Mouse (Mus musculus) heart, embryonic 16.5 days (tissue): ENCODE data around the gene Zkscan6. TPM values are rescaled to one million over a fixed set of nuclear protein-coding genes. Genes with fewer than 3 reads are reported as not detected.

Source experiments
- ATAC-seq: fragments of 200-750 bp; cut with Nextera tagmentation; replicated peaks from 2 replicates; pipeline ENCODE4 v1.8.0; 2017; ENCODE audit warnings: moderate number of reproducible peaks; ENCODE audit not compliant: insufficient read depth, low FRiP score; ENCODE audit errors: extremely low read depth
- H3K27ac ChIP-seq: fragments of 300-500 bp; sonication (generic); 2 replicates; pipeline ENCODE4 v1.5.1; 2014; ENCODE audit warnings: mild to moderate bottlenecking, low read length, control low read depth, moderate library complexity
- H3K27me3 ChIP-seq: fragments of 300-500 bp; sonication (generic); 2 replicates; pipeline ENCODE4 v1.6.1; 2014; ENCODE audit warnings: low read length, mixed read lengths; ENCODE audit not compliant: control insufficient read depth, insufficient read depth
- H3K36me3 ChIP-seq: fragments of 300-500 bp; sonication (generic); 2 replicates; pipeline ENCODE4 v1.6.1; 2014; ENCODE audit not compliant: control insufficient read depth, insufficient read depth
- H3K4me1 ChIP-seq: fragments of 300-500 bp; sonication (generic); 2 replicates; pipeline ENCODE4 v1.6.1; 2014; ENCODE audit warnings: low read length, mixed read lengths; ENCODE audit not compliant: control insufficient read depth, insufficient read depth
- H3K4me2 ChIP-seq: fragments of 300-500 bp; sonication (generic); 2 replicates; pipeline ENCODE4 v1.6.1; 2014; ENCODE audit warnings: low read depth, mild to moderate bottlenecking, control low read depth, low read length
- H3K4me3 ChIP-seq: fragments of 300-500 bp; sonication (generic); 2 replicates; pipeline ENCODE4 v1.5.1; 2014; ENCODE audit warnings: mild to moderate bottlenecking, control low read depth, low read length
- H3K9ac ChIP-seq: fragments of 300-500 bp; sonication (generic); 2 replicates; pipeline ENCODE4 v1.6.1; 2014; ENCODE audit warnings: low read length, control low read depth
- H3K9me3 ChIP-seq: fragments of 300-500 bp; sonication (generic); replicated peaks from 2 replicates; pipeline ENCODE4 v1.6.1; 2016; ENCODE audit warnings: low read length; ENCODE audit not compliant: control insufficient read depth
- WGBS: fragments of 180-500 bp; shearing (Covaris S2); extraction: QIAGEN DNeasy Blood & Tissue Kit; methylation state at CpG from one replicate; pipeline ENCODE4 v1.1.7; 2014; 5-methylcytosine and 5-hydroxymethylcytosine counted together
- polyA plus RNA-seq: library from polyadenylated mRNA; unstranded; fragments of >200 nt; fragmentation: Nextera tagmentation; extraction: Ambion mirVana; gene quantifications from 2 replicates; pipeline ENCODE4 v1.2.1, GENCODE M21; 2015

Gene Zkscan6
- polyA plus RNA-seq, 1 experiment from 2014 or later: 12.8 TPM

DNA sequence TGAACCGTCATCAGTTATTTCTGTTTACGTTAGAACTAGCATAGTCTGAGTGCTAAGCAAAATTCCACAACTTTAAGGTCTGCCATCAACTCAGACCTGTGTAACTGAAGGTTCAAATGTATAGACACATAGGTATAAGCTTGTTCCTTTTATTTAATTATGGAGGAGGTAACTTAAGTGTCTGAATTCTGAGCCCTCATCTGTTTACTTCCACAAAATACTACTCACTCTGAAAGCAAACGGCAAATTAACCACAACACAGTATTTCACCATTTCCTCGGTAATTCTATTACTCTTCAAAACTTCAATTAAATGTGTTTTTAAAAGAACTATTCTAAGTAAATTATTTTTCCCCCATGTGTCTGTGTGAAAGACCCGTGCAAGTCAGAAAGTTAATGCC, 29.2 kb upstream of the Zkscan6 start:
- H3K4me2 ChIP-seq: no peak overlapping the region
- H3K27me3 ChIP-seq: no peaks in the 10 kb centered on the region
- 60% methylated on average over 5 of the region's 5 CpGs for WGBS
- no peaks in the 10 kb centered on the region for H3K36me3 ChIP-seq
- no peaks in the 10 kb centered on the region for H3K9me3 ChIP-seq
- H3K4me1 ChIP-seq: peaks cover 38% of the 10 kb centered on the region
- ATAC-seq: no peak
- no peak overlapping the region for H3K27ac ChIP-seq
- H3K4me3 ChIP-seq: no peak overlapping the region
- H3K9ac ChIP-seq: no peak overlapping the region

DNA sequence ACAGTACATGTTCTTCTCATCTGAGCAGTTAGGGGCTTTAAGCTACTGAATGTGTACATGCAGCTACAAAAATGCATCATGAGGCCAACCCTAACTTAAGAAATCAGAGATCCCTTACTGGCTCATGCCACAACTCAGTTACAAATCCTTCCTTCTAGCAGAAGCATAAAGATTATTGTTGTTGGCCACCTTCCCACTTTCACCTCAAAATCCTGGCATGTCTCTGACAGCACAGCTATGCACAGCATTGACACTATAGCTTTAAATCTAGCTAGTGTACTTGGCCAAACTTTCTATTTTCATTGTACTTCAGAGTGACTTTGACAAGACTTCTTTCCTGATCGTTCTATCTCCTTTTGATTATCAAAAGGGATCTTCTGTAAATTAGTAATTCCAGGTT, 27.9 kb upstream of the Zkscan6 start:
- H3K4me2 ChIP-seq: no peak overlapping the region
- 18% methylated on average over 1 of the region's 1 CpGs for WGBS

DNA sequence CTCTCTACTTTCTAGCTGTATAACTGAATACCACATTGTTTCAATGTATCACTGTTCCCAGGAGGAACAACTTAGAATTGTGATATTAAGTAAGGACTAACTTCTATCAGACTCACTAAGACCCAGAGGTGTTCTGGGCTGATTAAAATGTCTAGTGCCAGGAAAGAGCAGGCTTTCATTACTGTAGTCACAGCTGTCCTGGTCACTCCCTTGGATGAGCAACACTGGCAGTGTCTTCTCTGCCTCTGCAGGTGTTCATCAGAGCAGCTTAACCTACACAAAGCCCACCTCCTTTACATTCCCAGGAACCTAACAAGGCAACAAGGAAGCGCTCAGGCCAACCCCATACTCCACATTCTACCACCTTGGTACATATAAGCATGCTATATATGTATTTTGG, 27.4 kb upstream of the Zkscan6 start:
- Histone ChIP-seq H3K9me3 (no peaks in the 10 kb centered on the region), H3K27me3 (no peaks in the 10 kb centered on the region), H3K27ac (peak overlapping the region; percentile 19; the same call in 1 of the 2 replicates), H3K4me1 (peaks cover 32% of the 10 kb centered on the region), H3K9ac (no peak overlapping the region), H3K4me2 (no peak overlapping the region), H3K36me3 (no peaks in the 10 kb centered on the region), H3K4me3 (no peak overlapping the region)
- no peak for ATAC-seq
- WGBS: 100% methylated on average over 1 of the region's 1 CpGs

More for the DNA sequence above, 27.9 kb upstream of the Zkscan6 start:
- H3K9ac ChIP-seq: no peak overlapping the region
- H3K36me3 ChIP-seq: no peaks in the 10 kb centered on the region
- no peaks in the 10 kb centered on the region for H3K27me3 ChIP-seq
- no peak for ATAC-seq
- H3K27ac ChIP-seq: no peak overlapping the region
- H3K4me3 ChIP-seq: no peak overlapping the region
- no peaks in the 10 kb centered on the region for H3K9me3 ChIP-seq
- peaks cover 32% of the 10 kb centered on the region for H3K4me1 ChIP-seq

DNA sequence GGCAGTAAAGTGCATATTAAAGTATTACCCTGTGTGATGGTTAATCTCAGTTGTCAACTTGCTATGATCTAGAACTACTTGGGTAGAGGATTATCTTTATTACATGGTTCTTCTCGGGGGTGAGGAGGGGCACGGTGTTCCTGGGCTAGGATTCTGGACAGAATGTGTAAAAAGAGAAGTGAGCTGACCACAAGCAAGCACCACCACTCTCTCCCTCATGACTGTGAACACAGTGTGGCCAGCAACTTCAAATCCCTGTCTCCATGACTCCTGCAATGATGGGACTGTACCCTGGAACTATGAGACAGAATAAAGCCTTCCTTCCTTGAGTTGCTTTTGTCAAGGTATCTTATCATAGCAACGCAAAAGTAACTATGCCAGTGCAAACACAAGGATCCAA, 25.4 kb upstream of the Zkscan6 start:
- 69% methylated on average over 3 of the region's 3 CpGs for WGBS
- Histone ChIP-seq H3K36me3 (no peaks in the 10 kb centered on the region), H3K9me3 (no peaks in the 10 kb centered on the region), H3K4me2 (no peak overlapping the region), H3K27ac (no peak overlapping the region), H3K4me3 (no peak overlapping the region), H3K9ac (no peak overlapping the region), H3K4me1 (peaks cover 37% of the 10 kb centered on the region), H3K27me3 (no peaks in the 10 kb centered on the region)
- ATAC-seq: no peak

DNA sequence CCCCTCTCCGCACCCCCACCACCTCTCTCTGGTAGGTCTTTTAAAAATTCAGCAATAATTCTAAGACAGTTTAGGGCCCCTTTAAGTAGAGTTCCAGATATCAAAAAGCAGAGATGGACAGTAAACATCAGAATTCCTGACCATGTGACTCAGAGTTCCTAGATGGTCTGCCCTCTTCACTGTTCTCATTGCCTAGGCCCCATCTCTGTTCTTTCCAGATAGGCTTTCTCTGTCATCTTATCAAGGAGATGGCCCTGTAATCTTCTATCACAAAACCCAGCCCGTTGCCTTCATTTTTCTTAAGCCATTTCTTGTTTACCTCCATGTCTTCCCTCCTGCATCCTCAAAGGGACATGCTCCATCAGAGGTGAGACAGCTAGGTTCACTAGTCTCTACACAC, 20.8 kb upstream of the Zkscan6 start:
- Histone ChIP-seq H3K4me2 (peak overlapping the region; percentile 33; the same call in 1 of the 2 replicates), H3K27me3 (no peaks in the 10 kb centered on the region), H3K9ac (no peak overlapping the region), H3K27ac (no peak overlapping the region), H3K9me3 (no peaks in the 10 kb centered on the region), H3K4me1 (peaks cover 13% of the 10 kb centered on the region), H3K4me3 (no peak overlapping the region), H3K36me3 (no peaks in the 10 kb centered on the region)
- no peak for ATAC-seq
- WGBS: 67% methylated on average over 2 of the region's 2 CpGs

DNA sequence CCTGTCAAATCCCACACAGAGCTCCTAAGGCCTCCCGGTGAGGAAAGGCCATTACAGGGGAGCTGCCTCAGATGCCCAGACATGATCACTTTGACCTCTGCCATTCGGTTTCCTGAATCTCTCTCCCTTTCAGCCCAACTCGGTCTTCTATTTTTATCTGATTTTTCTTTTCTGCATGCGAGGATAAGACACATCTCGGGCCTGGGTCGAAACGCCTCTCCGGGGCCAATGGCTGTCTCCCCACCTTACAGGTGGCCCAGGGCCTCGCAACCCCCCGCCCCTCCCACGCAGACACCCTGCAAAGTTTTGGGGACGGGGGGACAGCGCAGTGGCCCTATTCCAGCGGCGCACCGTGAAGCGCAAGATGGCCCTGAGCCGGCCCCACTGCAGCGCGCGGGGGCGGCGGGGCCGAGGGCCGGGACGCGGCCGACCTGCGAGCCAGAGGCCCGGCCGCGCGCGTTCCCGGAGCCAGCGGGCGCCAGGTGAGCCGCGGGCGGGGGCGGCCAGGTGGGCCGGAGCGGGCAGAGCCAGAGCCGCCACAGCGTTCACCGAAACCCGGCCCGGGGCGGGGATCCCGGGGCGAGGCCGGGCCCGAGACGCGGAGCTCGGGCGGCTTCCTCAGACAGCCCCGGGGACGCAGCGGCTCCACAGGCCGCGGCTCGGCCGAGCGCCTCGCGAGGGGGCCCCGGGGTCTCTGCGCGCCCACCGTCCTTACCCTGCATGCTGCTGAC, 19.4 kb upstream of the Zkscan6 start:
- Histone ChIP-seq H3K36me3 (no peaks in the 10 kb centered on the region), H3K27me3 (no peaks in the 10 kb centered on the region), H3K4me1 (peaks cover 10% of the 10 kb centered on the region), H3K9me3 (no peaks in the 10 kb centered on the region), H3K4me3 (peak overlapping the region; percentile 92), H3K9ac (peak overlapping the region; percentile 98), H3K4me2 (peak overlapping the region; percentile 85), H3K27ac (peak overlapping the region; percentile 87)
- ATAC-seq: peak; percentile 84
- under 1% methylated on average over 66 of the region's 71 CpGs for WGBS

DNA sequence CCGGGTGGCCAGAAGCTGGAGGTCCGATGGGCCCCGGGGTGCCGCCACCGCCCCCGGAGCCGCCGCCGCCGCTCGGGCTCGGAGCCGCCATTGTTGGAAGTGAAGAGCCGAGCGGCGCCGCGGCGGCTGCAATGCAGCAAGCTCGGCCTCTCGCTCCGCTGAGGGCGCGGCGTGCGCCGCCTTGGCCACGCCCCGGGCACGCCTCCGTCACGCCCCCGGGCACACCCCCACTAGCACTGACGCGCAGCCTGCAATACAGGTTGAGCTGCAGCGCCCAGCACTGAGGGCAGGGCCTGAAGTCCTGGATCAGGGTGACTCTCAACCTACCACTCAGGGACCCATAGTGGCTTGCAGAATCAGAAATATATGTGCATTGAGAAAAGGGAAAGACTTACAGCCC, 18.8 kb upstream of the Zkscan6 start, which contains the start of gene Map2k4:
TSS of gene Map2k4 (minus strand) at position 144 of the 400 bp plus-strand sequence.
- ATAC-seq: peak; percentile 99
- H3K4me3 ChIP-seq: peak within 1 kb of the TSS; percentile 92
- no peaks in the 10 kb centered on the region for H3K9me3 ChIP-seq
- H3K36me3 ChIP-seq: no peaks in the 10 kb centered on the region
- WGBS: 2% methylated on average over 34 of the region's 36 CpGs
- H3K27ac ChIP-seq: peak within 1 kb of the TSS; percentile 87
- no peaks in the 10 kb centered on the region for H3K27me3 ChIP-seq
- peak within 1 kb of the TSS; percentile 85 for H3K4me2 ChIP-seq
- peak within 1 kb of the TSS; percentile 98 for H3K9ac ChIP-seq
- peaks cover 10% of the 10 kb centered on the region for H3K4me1 ChIP-seq

DNA sequence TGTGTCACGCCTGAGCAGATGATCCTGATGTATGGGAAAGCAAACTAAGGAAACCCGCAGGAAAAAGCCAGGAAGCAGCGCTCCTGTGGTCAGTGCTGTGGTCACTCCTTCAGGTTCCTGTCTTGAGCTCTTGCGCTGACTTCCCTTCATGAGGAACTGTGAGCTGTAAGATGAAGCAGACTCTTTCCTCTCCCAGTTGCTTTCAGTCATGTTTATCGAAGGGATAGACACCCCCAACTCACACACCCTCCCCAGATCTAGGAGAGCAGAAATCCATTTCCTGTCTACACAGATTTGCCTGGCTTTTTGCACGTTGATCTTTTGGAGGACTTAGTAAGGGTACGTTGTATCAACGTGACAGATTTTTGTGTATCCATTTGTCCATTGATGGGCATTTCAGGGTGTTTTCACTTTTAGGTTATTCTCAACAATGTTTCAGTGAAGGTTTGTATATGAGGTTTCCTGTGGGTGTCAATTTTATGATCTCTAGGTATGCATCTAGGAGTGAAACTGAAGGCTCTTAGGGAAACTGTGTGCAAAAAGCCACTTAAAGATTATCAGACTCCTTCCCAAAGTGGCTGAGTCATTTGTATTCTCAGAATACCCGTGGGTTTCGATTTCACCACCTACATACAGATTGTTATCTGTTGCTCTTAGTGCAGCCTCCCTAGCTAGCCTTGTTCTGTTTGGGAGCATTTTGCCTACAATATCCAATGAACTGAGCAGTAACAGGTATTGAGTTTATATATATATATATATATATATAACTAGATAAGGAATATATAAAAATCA, 12.4 kb upstream of the Zkscan6 start:
- no peak for ATAC-seq
- 50% methylated on average over 10 of the region's 10 CpGs for WGBS
- Histone ChIP-seq H3K4me3 (no peak overlapping the region), H3K36me3 (no peaks in the 10 kb centered on the region), H3K4me2 (peak overlapping the region; percentile 23; the same call in 1 of the 2 replicates), H3K27ac (no peak overlapping the region), H3K9me3 (peaks cover 2% of the 10 kb centered on the region; the same call in 1 of the 2 replicates), H3K4me1 (no peaks in the 10 kb centered on the region), H3K9ac (no peak overlapping the region), H3K27me3 (no peaks in the 10 kb centered on the region)

DNA sequence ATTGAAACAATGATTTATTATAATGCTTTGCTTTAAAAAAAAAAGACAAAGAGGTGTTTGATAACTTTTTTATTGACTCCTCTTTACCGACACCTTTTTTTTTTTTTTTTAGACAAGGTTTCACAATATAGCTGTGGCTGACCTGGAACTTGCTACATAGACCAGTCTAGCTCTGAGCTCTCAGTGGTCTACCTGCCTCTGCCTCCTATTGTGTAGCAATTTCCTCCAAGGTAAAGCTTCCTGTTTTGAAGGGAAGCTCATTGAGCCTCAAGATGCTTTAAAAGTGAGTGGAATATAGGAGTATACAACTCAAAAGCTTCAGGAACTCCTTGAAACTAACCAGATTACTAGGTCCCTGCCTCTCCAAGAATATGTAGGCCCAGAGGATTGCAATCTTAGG, 11.1 kb upstream of the Zkscan6 start:
- H3K4me1 ChIP-seq: no peaks in the 10 kb centered on the region
- no peak for ATAC-seq
- no peak overlapping the region for H3K4me3 ChIP-seq
- 85% methylated on average over 1 of the region's 1 CpGs for WGBS
- peaks cover 2% of the 10 kb centered on the region; the same call in 1 of the 2 replicates for H3K9me3 ChIP-seq
- H3K27ac ChIP-seq: no peak overlapping the region
- no peaks in the 10 kb centered on the region for H3K36me3 ChIP-seq
- H3K9ac ChIP-seq: no peak overlapping the region
- no peaks in the 10 kb centered on the region for H3K27me3 ChIP-seq
- H3K4me2 ChIP-seq: no peak overlapping the region
